Mouse (Mus musculus) urinary bladder, postnatal 10 days (tissue): ENCODE measurements around the gene Phactr4.
A peak's percentile ranks its signal among the peaks of the same experiment; 100 is the strongest.
"Not testable (repeated sequence)": the region's sequence is repeated elsewhere in the genome, so short reads cannot be mapped to it uniquely, and the experiment has no call there.

ENCODE experiments used
- DNase-seq: peaks from one replicate; pipeline ENCODE4 v3.0.0; 2022; ENCODE audit warnings: low spot score

The Phactr4 gene

GRCm38 (mm10) chr4:132421923-132422782, at the start of gene Phactr4:
TSS of gene Phactr4 (minus strand) at chr4:132422489.
- peak; percentile 91 for DNase-seq

GRCm38 (mm10) chr4:132469873-132470272, 47.6 kb upstream of the Phactr4 start:
- DNase-seq: no peak

- DNase-seq: no peak
Measured at GRCm38 (mm10) chr4:132464255-132464613, 41.9 kb upstream of the Phactr4 start.

GRCm38 (mm10) chr4:132463430-132464254, 41.4 kb upstream of the Phactr4 start, which contains the start of gene Med18:
TSS of gene Med18 (minus strand) at chr4:132463921.
- peak; percentile 68 for DNase-seq

GRCm38 (mm10) chr4:132462836-132463235, 40.5 kb upstream of the Phactr4 start:
- DNase-seq: no peak

- DNase-seq: no peak
Measured at GRCm38 (mm10) chr4:132460225-132460624, 37.9 kb upstream of the Phactr4 start.

GRCm38 (mm10) chr4:132455561-132455960, 33.3 kb upstream of the Phactr4 start:
- DNase-seq: no peak

- no peak for DNase-seq
Measured at GRCm38 (mm10) chr4:132455146-132455545, 32.9 kb upstream of the Phactr4 start.

GRCm38 (mm10) chr4:132454216-132454615, 31.9 kb upstream of the Phactr4 start:
- DNase-seq: no peak

- DNase-seq: no peak
Measured at GRCm38 (mm10) chr4:132449778-132450177, 27.5 kb upstream of the Phactr4 start.

- DNase-seq: no peak
Measured at GRCm38 (mm10) chr4:132446105-132446504, 23.8 kb upstream of the Phactr4 start.

- DNase-seq: no peak
Measured at GRCm38 (mm10) chr4:132444516-132444915, 22.2 kb upstream of the Phactr4 start.

GRCm38 (mm10) chr4:132437857-132438256, 15.6 kb upstream of the Phactr4 start:
- no peak for DNase-seq

- no peak for DNase-seq
Measured at GRCm38 (mm10) chr4:132432717-132433372, 10.6 kb upstream of the Phactr4 start.

- no peak for DNase-seq
Measured at GRCm38 (mm10) chr4:132428022-132428542, 5.8 kb upstream of the Phactr4 start.

- no peak for DNase-seq
Measured at GRCm38 (mm10) chr4:132427493-132427892, 5.2 kb upstream of the Phactr4 start.

- no peak for DNase-seq
Measured at GRCm38 (mm10) chr4:132426021-132426420, 3.7 kb upstream of the Phactr4 start.

GRCm38 (mm10) chr4:132424765-132425164, 2.5 kb upstream of the Phactr4 start:
- DNase-seq: no peak

- DNase-seq: no peak
Measured at GRCm38 (mm10) chr4:132421556-132421922, 750 bp downstream of the Phactr4 start.

GRCm38 (mm10) chr4:132420471-132420870, 1.8 kb downstream of the Phactr4 start:
- no peak for DNase-seq

GRCm38 (mm10) chr4:132415966-132416365, 6.3 kb downstream of the Phactr4 start:
- DNase-seq: no peak

GRCm38 (mm10) chr4:132413257-132413656, 9.0 kb downstream of the Phactr4 start:
- DNase-seq: not testable (repeated sequence)
